Mouse (Mus musculus) cerebellum, postnatal 10 days (tissue): ENCODE measurements around the gene Col6a6.
"Not testable (repeated sequence)": the region's sequence is repeated elsewhere in the genome, so short reads cannot be mapped to it uniquely, and the experiment has no call there.

Experiments
- DNase-seq, 2 experiments: peaks; one replicate each; pipeline ENCODE4 v3.0.0; 2021; ENCODE audit warnings: mixed read lengths in 2 of 2

Col6a6 gene

GRCm38 (mm10) chr9:105827791-105828385 is at the start of gene Col6a6:
Gene Col6a6, minus strand, starts transcription at chr9:105828160.
- no peak for DNase-seq

DNA sequence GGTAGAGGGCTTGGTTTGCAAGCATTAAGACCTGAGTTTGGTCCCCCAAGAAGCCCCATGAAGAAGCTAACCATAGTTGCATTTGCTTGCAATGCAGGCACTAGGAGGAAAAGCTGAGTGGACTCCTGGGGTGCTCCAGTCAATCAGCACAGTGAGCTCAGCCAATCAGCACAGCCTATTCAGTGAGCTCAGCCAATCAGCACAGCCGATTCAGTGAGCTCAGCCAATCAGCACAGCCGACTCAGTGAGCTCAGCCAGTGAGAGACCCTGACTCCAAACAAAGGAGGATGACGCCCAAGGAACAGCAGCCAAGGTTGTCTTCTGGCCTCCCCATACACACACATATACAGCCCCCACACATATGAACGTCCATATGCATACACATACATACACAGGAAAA is 48.2 kb upstream of the Col6a6 start:
- DNase-seq: peak in 1 of 2 experiments; percentile 18

GRCm38 (mm10) chr9:105871643-105872042 is 43.7 kb upstream of the Col6a6 start:
- peak in 1 of 2 experiments; percentile 36 for DNase-seq

- DNase-seq: peak; percentile 89 to 91
Observed at GRCm38 (mm10) chr9:105857773-105858172, 29.8 kb upstream of the Col6a6 start.

DNA sequence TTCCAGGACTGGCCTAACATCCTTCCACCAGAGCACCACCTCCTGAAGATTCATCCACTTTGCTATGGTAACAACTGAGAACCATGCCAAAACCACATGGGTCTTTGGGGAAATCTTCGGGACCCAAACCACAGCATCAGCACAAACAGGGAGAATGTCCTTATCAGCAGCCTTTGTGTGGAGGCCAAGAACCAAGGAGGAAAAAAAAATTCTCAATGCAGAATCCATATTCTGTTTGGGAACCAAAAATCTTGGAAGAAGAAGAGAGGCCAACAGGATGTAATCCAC is 24.8 kb upstream of the Col6a6 start:
- no peak for DNase-seq

DNA sequence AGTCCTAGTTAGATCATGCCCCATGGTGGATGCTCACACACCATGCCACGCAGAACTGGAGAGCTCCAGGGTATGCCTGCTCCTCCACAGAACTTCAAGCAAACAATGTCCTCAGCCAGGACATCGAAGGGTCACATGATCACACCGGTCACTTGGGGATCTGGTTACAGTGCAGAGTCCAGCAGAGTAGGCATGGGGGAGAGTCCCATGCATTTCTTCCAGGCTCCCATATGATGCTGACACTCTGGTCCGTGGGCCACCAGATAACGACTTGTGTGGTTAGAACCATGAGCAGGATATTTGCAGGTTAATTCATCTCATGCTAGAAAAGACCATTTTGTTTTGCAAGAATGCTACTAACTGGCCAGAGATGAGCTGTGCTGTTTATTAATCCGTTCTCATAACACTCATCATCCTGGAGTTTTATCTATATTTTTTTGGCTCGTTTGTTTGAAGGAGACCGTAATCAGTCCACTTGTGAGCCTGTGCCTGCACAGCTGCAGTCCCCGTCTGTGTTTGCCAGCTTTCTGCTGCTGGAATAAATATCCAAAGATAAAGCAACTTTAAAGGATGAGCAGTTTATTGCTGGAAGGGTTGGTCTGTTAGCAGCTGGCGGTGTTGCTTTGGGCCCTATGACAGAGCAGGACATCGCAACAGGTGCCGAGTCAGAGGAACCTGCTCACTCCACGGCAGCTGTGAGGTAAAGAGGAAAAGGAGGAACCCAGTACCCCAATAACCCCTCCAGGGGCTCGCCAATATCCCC is 24.2 kb upstream of the Col6a6 start:
- DNase-seq: no peak

- no peak for DNase-seq
Observed at GRCm38 (mm10) chr9:105851011-105851410, 23.1 kb upstream of the Col6a6 start.

DNA sequence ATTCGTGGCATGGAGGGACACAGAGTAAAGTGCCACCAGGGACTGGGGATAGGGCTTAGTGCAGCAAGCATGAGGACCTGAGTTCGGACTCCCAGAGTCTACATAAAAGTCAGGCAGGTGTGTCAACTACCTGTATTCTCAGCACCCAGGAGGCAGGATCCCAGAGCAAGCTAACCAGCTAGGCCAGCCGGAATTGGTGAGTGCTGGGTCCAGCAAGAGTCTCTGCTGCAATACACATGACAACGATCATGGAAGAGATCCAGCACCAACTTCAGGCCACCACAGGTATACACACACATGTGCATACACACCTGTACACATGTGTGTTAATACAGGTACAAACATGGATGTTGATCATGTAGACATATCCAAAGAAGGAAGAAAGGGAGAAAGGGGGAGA is 20.4 kb upstream of the Col6a6 start:
- DNase-seq: no peak

- DNase-seq: no peak
Observed at GRCm38 (mm10) chr9:105847261-105847660, 19.3 kb upstream of the Col6a6 start.

GRCm38 (mm10) chr9:105841386-105841785 is 13.4 kb upstream of the Col6a6 start:
- not testable (repeated sequence) for DNase-seq

DNA sequence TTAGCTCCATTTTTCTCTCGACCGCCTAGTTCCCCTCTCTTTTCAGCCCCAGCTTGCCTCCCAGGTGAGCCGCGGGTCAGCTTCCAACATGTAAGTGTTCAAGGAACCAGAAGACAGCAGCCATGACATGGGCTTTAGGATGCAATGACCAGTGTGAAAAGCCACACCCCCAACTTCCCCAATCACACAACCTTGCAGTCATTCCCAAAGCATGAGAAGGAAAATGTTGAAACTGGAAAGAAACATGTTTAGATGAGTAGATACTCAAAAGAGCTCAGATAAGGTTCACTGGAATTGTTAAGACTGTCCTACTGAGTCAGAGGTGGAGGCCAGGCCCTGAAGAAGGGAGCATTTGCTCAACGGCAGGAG is 11.2 kb upstream of the Col6a6 start:
- no peak for DNase-seq

GRCm38 (mm10) chr9:105838396-105839146 is 10.6 kb upstream of the Col6a6 start:
- no peak for DNase-seq

- DNase-seq: peak; percentile 21 to 31
Observed at GRCm38 (mm10) chr9:105835587-105835986, 7.6 kb upstream of the Col6a6 start.

- peak in 1 of 2 experiments; percentile 16 for DNase-seq
Observed at GRCm38 (mm10) chr9:105834799-105835198, 6.8 kb upstream of the Col6a6 start.

DNA sequence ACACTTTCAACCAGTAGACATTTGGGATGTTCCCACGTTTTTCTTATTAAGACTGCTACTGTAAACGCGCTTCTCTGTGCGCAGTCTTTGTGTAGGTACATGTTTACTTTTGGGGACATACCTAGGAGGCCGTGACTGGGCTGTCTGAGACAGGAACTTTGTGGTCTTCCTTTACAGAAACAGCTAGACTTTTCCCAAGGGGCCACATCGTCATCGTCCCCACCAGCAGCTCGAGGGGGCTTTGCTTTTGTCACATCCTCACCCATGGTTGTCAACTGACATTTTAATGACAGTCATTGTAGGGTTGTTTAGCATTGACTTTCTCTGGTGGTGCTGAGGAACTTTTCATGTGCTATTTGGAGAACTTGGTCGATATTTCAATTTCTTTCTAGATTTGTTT is 3.3 kb upstream of the Col6a6 start:
- DNase-seq: no peak

- peak; percentile 48 for DNase-seq
Observed at GRCm38 (mm10) chr9:105827076-105827647, 798 bp downstream of the Col6a6 start.

GRCm38 (mm10) chr9:105820711-105821110 is 7.2 kb downstream of the Col6a6 start:
- no peak for DNase-seq

- peak; percentile 30 for DNase-seq
Observed at GRCm38 (mm10) chr9:105819155-105819709, 8.7 kb downstream of the Col6a6 start.

- no peak for DNase-seq
Observed at GRCm38 (mm10) chr9:105814436-105814835, 13.5 kb downstream of the Col6a6 start.

DNA sequence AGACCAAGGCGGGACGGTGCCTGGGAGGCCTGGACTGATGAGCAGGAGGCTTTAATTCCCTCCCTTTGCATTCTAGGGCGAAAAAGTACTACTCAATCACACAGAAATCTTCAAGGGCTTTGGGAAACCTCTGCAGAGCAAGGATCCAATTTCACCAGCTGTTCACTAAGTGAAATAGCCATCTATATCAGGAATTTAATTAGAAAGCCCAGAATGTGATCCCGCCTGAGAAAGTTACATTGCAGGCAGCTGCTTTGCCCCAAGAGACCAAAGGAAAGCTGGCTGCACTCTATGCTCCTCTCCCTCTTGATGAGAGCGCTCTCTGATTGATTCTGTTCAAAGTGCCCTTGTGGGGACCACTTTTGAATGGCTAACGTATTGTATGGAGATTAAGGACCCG is 16.5 kb downstream of the Col6a6 start:
- DNase-seq: no peak

- no peak for DNase-seq
Observed at GRCm38 (mm10) chr9:105808920-105809505, 18.9 kb downstream of the Col6a6 start.

DNA sequence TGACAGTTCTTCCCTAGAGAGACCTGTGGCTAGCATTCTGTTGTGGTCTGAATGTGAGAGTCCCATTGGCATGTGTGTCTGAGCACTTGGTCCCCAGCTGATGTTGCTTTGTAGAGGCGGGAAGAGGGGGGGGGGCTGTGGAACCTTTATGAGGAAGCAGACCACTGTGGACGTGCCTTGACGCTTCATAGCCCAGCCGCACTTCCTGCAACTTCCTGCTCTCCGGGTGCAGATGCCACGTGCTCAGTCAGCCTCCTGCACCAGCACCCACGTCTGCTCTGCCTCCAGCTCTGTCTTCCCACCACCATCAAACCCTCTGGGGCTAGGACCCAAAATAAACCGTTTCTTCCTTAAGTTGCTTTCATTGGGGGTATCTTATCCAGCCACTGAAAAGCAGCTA is 24.5 kb downstream of the Col6a6 start:
- no peak for DNase-seq

DNA sequence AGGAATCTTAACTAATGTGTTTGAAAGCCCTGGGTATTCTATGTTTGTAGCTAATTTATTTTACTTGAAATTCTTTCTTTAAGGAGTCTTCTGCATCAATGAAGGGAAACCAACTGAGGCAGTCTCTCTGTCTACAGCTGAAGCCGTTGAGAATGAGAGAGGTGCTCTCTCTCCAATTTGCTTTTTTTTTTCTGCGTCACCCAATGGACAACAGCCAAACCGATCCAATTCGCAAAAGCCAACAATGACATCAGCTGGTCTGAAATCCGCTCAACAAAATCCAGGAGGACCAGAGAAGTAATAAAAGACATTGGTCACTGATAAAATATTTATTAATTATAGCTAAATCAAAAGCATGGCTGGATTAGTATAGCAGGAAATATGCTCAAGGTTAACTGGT is 26.5 kb downstream of the Col6a6 start:
- DNase-seq: peak; percentile 32 to 48
